Mouse (Mus musculus) erythroblast, embryonic 14.5 days (primary cell): ENCODE data around the gene Sdccag8.

Source experiments
- GATA1 ChIP-seq: IDR thresholded peaks from 2 replicates; pipeline ENCODE4 v1.6.1; 2012; ENCODE audit warnings: low read length, inconsistent platforms, mixed read lengths
- TAL1 ChIP-seq: IDR thresholded peaks from 3 replicates; pipeline ENCODE4 v1.6.1; 2012; ENCODE audit warnings: low read length, inconsistent platforms, mixed read lengths

DNA sequence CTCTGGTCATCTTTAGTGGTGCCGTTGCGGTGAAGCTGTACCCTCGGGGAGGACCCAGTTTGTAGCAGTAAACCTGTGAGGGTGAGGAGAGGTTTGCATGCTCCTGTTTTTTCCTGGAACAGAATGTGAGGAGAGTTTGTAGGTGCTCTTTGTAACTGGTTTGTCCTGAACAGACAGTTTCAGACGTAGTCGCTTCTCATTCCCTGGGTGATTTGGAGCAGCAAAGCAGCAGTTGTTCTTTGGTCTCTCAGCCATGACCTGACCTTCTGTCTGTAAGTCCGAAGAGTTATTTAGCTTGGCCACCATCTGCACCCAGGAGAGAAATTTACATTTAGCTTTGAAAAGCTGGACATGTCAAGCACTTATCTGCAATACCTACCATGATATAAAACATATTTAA lies 65.2 kb downstream of the Sdccag8 start:
- TF ChIP-seq GATA1 (no peak), TAL1 (no peak)
